Comparison of ENCODE assay signal across 26 mouse cellular contexts in genomic region chr4:59684306-59684705, GRCm38 (mm10). TPM values are rescaled to one million over a fixed set of nuclear protein-coding genes. Genes with fewer than 3 reads are reported as not detected.
A peak's percentile ranks its signal among the peaks of the same experiment; 100 is the strongest.
DNase-seq lines count a peak whose midpoint lies in the region; ATAC-seq and TF ChIP-seq lines count a peak whose summit lies in the region.
"Had no signal": no experiment of that assay in that cellular context is flagged by ENCODE, and none has a peak within 500 bp of the region (broad histone marks: within the 10 kb centered on the region; RNA-seq: fewer than 3 reads in every experiment).

No protein-coding gene starts in this region.

- no peak overlapping the region for H3K9ac ChIP-seq in intestine, embryonic 15.5 days
- H3K9ac ChIP-seq in intestine, postnatal 0 days (ENCODE audit: low read depth, low read length) = no peak overlapping the region
- H3K9ac ChIP-seq in liver, embryonic 12.5 days = no peak overlapping the region
- no peak overlapping the region for H3K9ac ChIP-seq in liver, embryonic 15.5 days
- H3K9ac ChIP-seq in midbrain, embryonic 13.5 days (replicated peaks) = no peak overlapping the region
- H3K9ac ChIP-seq: embryonic facial prominence, embryonic 13.5 days; forebrain, embryonic 13.5 days; hindbrain, embryonic 12.5 days; hindbrain, embryonic 15.5 days had no signal

- TF ChIP-seq CTCF in intestine, postnatal 0 days (IDR thresholded peaks at IDR 0.05; ENCODE audit: low read depth) = no peak
- no peak for TF ChIP-seq CTCF in G1E (IDR thresholded peaks at IDR 0.05; ENCODE audit: low read depth, low read length)

- no peak overlapping the region for H3K4me2 ChIP-seq in intestine, embryonic 15.5 days (replicated peaks)
- no peak overlapping the region for H3K4me2 ChIP-seq in intestine, postnatal 0 days (replicated peaks; ENCODE audit: low read depth)
- H3K4me2 ChIP-seq in liver, embryonic 12.5 days = peak overlapping the region; percentile 58; the same call in 1 of the 2 replicates
- H3K4me2 ChIP-seq in liver, embryonic 15.5 days = no peak overlapping the region
- H3K4me2 ChIP-seq in midbrain, embryonic 13.5 days (replicated peaks) = no peak overlapping the region
- H3K4me2 ChIP-seq: embryonic facial prominence, embryonic 13.5 days; forebrain, embryonic 13.5 days; heart, embryonic 11.5 days; hindbrain, embryonic 12.5 days; hindbrain, embryonic 15.5 days had no signal

- 56% methylated on average over 4 of the region's 4 CpGs for WGBS in intestine, embryonic 15.5 days
- WGBS in intestine, postnatal 0 days = 52% methylated on average over 4 of the region's 4 CpGs
- 36% methylated on average over 4 of the region's 4 CpGs for WGBS in liver, embryonic 12.5 days (ENCODE audit: insufficient replicate concordance)
- 33% methylated on average over 4 of the region's 4 CpGs for WGBS in liver, embryonic 15.5 days (ENCODE audit: insufficient replicate concordance)
- WGBS in midbrain, embryonic 10.5 days = 94% methylated on average over 4 of the region's 4 CpGs
- WGBS in midbrain, embryonic 13.5 days = 79% methylated on average over 4 of the region's 4 CpGs

- no peak overlapping the region for H3K27ac ChIP-seq in intestine, embryonic 15.5 days
- no peak overlapping the region for H3K27ac ChIP-seq in intestine, postnatal 0 days (ENCODE audit: low read depth, low read length)
- peak overlapping the region; percentile 51; the same call in 1 of the 2 replicates for H3K27ac ChIP-seq in liver, embryonic 12.5 days
- H3K27ac ChIP-seq in liver, embryonic 15.5 days (replicated peaks) = peak overlapping the region; percentile 0; the same call in 1 of the 2 replicates
- H3K27ac ChIP-seq in midbrain, embryonic 10.5 days (replicated peaks) = no peak overlapping the region
- no peak overlapping the region for H3K27ac ChIP-seq in midbrain, embryonic 13.5 days
- H3K27ac ChIP-seq: embryonic facial prominence, embryonic 10.5 days; embryonic facial prominence, embryonic 13.5 days; forebrain, embryonic 10.5 days; forebrain, embryonic 13.5 days; gastrocnemius, adult 2 months; hindbrain, embryonic 12.5 days; hindbrain, embryonic 15.5 days had no signal

- no peak overlapping the region for H3K4me3 ChIP-seq in intestine, embryonic 15.5 days (replicated peaks)
- H3K4me3 ChIP-seq in intestine, postnatal 0 days (ENCODE audit: low read depth, low read length) = no peak overlapping the region
- no peak overlapping the region for H3K4me3 ChIP-seq in G1E (ENCODE audit: low read depth, low read length)
- H3K4me3 ChIP-seq in liver, embryonic 12.5 days = no peak overlapping the region
- H3K4me3 ChIP-seq in liver, embryonic 15.5 days (replicated peaks) = no peak overlapping the region
- H3K4me3 ChIP-seq in midbrain, embryonic 10.5 days = no peak overlapping the region
- H3K4me3 ChIP-seq in midbrain, embryonic 13.5 days (replicated peaks) = no peak overlapping the region
- H3K4me3 ChIP-seq: embryonic facial prominence, embryonic 10.5 days; embryonic facial prominence, embryonic 13.5 days; forebrain, embryonic 10.5 days; forebrain, embryonic 13.5 days; gastrocnemius, adult 2 months; hindbrain, embryonic 12.5 days; hindbrain, embryonic 15.5 days had no signal

- H3K36me3 ChIP-seq in intestine, embryonic 15.5 days = no peaks in the 10 kb centered on the region
- no peaks in the 10 kb centered on the region for H3K36me3 ChIP-seq in intestine, postnatal 0 days (ENCODE audit: control insufficient read depth, insufficient read depth)
- peaks cover 18% of the 10 kb centered on the region for H3K36me3 ChIP-seq in G1E (replicated peaks)
- no peaks in the 10 kb centered on the region for H3K36me3 ChIP-seq in liver, embryonic 12.5 days
- H3K36me3 ChIP-seq in liver, embryonic 15.5 days (replicated peaks) = no peaks in the 10 kb centered on the region
- H3K36me3 ChIP-seq in midbrain, embryonic 10.5 days = peaks cover 5% of the 10 kb centered on the region; the same call in 1 of the 2 replicates
- H3K36me3 ChIP-seq in midbrain, embryonic 13.5 days = 0 out of 2 replicates have a peak, but pooled peaks cover 4% of the 10 kb centered on the region
- H3K36me3 ChIP-seq: embryonic facial prominence, embryonic 10.5 days; embryonic facial prominence, embryonic 13.5 days; hindbrain, embryonic 12.5 days; hindbrain, embryonic 15.5 days had no signal

- no peak for DNase-seq in G1E (ENCODE audit: low spot score)
- no peak for DNase-seq in left cerebral cortex, postnatal 10 days (ENCODE audit: extremely low spot score in 1 of 2, low spot score in 2 of 2)
- no peak for DNase-seq in midbrain, embryonic 10.5 days (ENCODE audit: low spot score)
- DNase-seq: adrenal gland, adult 2 months; adrenal gland, postnatal 14 days; cerebellum, adult 11-12 months; cerebellum, adult 8-10 months; cerebellum, postnatal 10 days; cerebellum, postnatal 36 days; embryo, embryonic 11 days; gastrocnemius, adult 2 months; gastrocnemius, postnatal 14 days; heart, adult 11 months had no signal

- ATAC-seq in intestine, embryonic 15.5 days = peak; percentile 31; the same call in 1 of the 2 replicates
- ATAC-seq in intestine, postnatal 0 days = no peak
- peak; percentile 4; the same call in 1 of the 2 replicates for ATAC-seq in G1E (ENCODE audit: extremely low read depth, insufficient number of reproducible peaks, low FRiP score, poor library complexity, severe bottlenecking)
- ATAC-seq in liver, embryonic 12.5 days = no peak
- ATAC-seq in liver, embryonic 15.5 days (ENCODE audit: insufficient read depth) = no peak
- no peak for ATAC-seq in midbrain, embryonic 13.5 days
- ATAC-seq: forebrain, embryonic 13.5 days; forebrain, embryonic 16.5 days had no signal

- no peaks in the 10 kb centered on the region for H3K27me3 ChIP-seq in intestine, embryonic 15.5 days (replicated peaks)
- H3K27me3 ChIP-seq in intestine, postnatal 0 days (replicated peaks; ENCODE audit: control insufficient read depth, insufficient read depth, low read length) = no peaks in the 10 kb centered on the region
- no peaks in the 10 kb centered on the region for H3K27me3 ChIP-seq in G1E (ENCODE audit: insufficient read depth, low read length)
- H3K27me3 ChIP-seq in liver, embryonic 12.5 days (replicated peaks) = no peaks in the 10 kb centered on the region
- no peaks in the 10 kb centered on the region for H3K27me3 ChIP-seq in liver, embryonic 15.5 days
- no peaks in the 10 kb centered on the region for H3K27me3 ChIP-seq in midbrain, embryonic 10.5 days (ENCODE audit: low read depth, poor library complexity, severe bottlenecking)
- no peaks in the 10 kb centered on the region for H3K27me3 ChIP-seq in midbrain, embryonic 13.5 days
- H3K27me3 ChIP-seq: embryonic facial prominence, embryonic 13.5 days; forebrain, embryonic 13.5 days; hindbrain, embryonic 12.5 days; hindbrain, embryonic 15.5 days had no signal

- 0 out of 2 replicates have a peak, but pooled peaks cover 3% of the 10 kb centered on the region for H3K4me1 ChIP-seq in intestine, embryonic 15.5 days (replicated peaks)
- H3K4me1 ChIP-seq in intestine, postnatal 0 days (replicated peaks; ENCODE audit: control insufficient read depth, insufficient read depth, low read length) = no peaks in the 10 kb centered on the region
- peaks cover 77% of the 10 kb centered on the region for H3K4me1 ChIP-seq in G1E (ENCODE audit: insufficient read depth, low read depth, low read length)
- peaks cover 80% of the 10 kb centered on the region for H3K4me1 ChIP-seq in liver, embryonic 12.5 days
- H3K4me1 ChIP-seq in liver, embryonic 15.5 days (replicated peaks) = peaks cover 59% of the 10 kb centered on the region
- peaks cover 17% of the 10 kb centered on the region for H3K4me1 ChIP-seq in midbrain, embryonic 10.5 days
- peaks cover 10% of the 10 kb centered on the region; the same call in 1 of the 2 replicates for H3K4me1 ChIP-seq in midbrain, embryonic 13.5 days (replicated peaks)

- intact Hi-C loops in left cerebral cortex, postnatal 10 days (cut with DNase I) = no loop called here

- H3K9me3 ChIP-seq in intestine, embryonic 15.5 days = no peaks in the 10 kb centered on the region
- H3K9me3 ChIP-seq in intestine, postnatal 0 days (ENCODE audit: control insufficient read depth) = no peaks in the 10 kb centered on the region
- H3K9me3 ChIP-seq in G1E (replicated peaks) = no peaks in the 10 kb centered on the region
- H3K9me3 ChIP-seq in liver, embryonic 12.5 days (replicated peaks) = no peaks in the 10 kb centered on the region
- no peaks in the 10 kb centered on the region for H3K9me3 ChIP-seq in liver, embryonic 15.5 days (replicated peaks)
- no peaks in the 10 kb centered on the region for H3K9me3 ChIP-seq in midbrain, embryonic 10.5 days (replicated peaks)
- H3K9me3 ChIP-seq in midbrain, embryonic 13.5 days = no peaks in the 10 kb centered on the region
- H3K9me3 ChIP-seq: embryonic facial prominence, embryonic 10.5 days; embryonic facial prominence, embryonic 13.5 days; forebrain, embryonic 10.5 days; forebrain, embryonic 13.5 days; hindbrain, embryonic 12.5 days; hindbrain, embryonic 15.5 days had no signal

RNA-seq across cellular contexts. Expression of gene E130308A19Rik, which starts 58.3 kb away (rescaled TPM):
- polyA plus RNA-seq in intestine, embryonic 15.5 days (2015; fragmentation: Nextera tagmentation; extraction: Ambion mirVana) = 14.7 and 15.1 TPM in 2 replicates
- 6.6 and 6.9 TPM in 2 replicates for polyA plus RNA-seq in intestine, postnatal 0 days (2015; fragmentation: Nextera tagmentation; extraction: Ambion mirVana)
- total RNA-seq in G1E (2014; fragmentation: Nextera tagmentation) = 30.8 and 33.8 TPM in 2 replicates
- total RNA-seq in G1E (2017) = 7.0 and 8.1 TPM in 2 replicates
- 6.1 and 7.5 TPM in 2 replicates for polyA plus RNA-seq in G1E (2012)
- polyA plus RNA-seq in liver, embryonic 12.5 days (2016; fragmentation: Nextera tagmentation; extraction: Ambion mirVana) = 12.8 and 14.8 TPM in 2 replicates
- polyA plus RNA-seq in liver, embryonic 15.5 days (2015; fragmentation: Nextera tagmentation; extraction: Ambion mirVana) = 9.8 and 9.9 TPM in 2 replicates
- 1 to 10 TPM; 9.3 to 10.0 TPM for total RNA-seq in left cerebral cortex, postnatal 10 days (2021)
- 51.3 and 54.0 TPM in 2 replicates for polyA plus RNA-seq in midbrain, embryonic 10.5 days (2016; fragmentation: Nextera tagmentation; extraction: Ambion mirVana)
- polyA plus RNA-seq in midbrain, embryonic 13.5 days (2015; fragmentation: Nextera tagmentation; extraction: Ambion mirVana) = 58.4 and 62.6 TPM in 2 replicates

Comparison
In these comparisons a context has a peak if more than half of its experiments do, and no peak if none do; other contexts are left out.
1. ATAC-seq: peak in intestine, embryonic 15.5 days (single experiment) and G1E (single experiment); none in intestine, postnatal 0 days (single experiment), liver, embryonic 12.5 days (single experiment), liver, embryonic 15.5 days (single experiment) and midbrain, embryonic 13.5 days (single experiment).
2. H3K27ac ChIP-seq: peak in liver, embryonic 12.5 days (single experiment) and liver, embryonic 15.5 days (single experiment); none in intestine, embryonic 15.5 days (single experiment), intestine, postnatal 0 days (single experiment), midbrain, embryonic 10.5 days (single experiment) and midbrain, embryonic 13.5 days (single experiment).